Mouse (Mus musculus) brain, embryonic 14.5 days (tissue): ENCODE measurements around the gene Abcc3.

ENCODE experiments used
- CTCF ChIP-seq: fragments of 200-500 bp; IDR thresholded peaks from 2 replicates; pipeline ENCODE4 v1.5.1; 2012; ENCODE audit warnings: inconsistent platforms, mild to moderate bottlenecking, moderate library complexity, borderline replicate concordance; ENCODE audit not compliant: insufficient read depth, insufficient read length; ENCODE audit errors: extremely low read depth
- POLR2A ChIP-seq: fragments of 200-500 bp; IDR thresholded peaks from 2 replicates; pipeline ENCODE4 v1.6.1; 2012; ENCODE audit warnings: mild to moderate bottlenecking, inconsistent platforms, borderline replicate concordance; ENCODE audit not compliant: poor library complexity, insufficient read depth, insufficient read length, severe bottlenecking; ENCODE audit errors: extremely low read depth

DNA sequence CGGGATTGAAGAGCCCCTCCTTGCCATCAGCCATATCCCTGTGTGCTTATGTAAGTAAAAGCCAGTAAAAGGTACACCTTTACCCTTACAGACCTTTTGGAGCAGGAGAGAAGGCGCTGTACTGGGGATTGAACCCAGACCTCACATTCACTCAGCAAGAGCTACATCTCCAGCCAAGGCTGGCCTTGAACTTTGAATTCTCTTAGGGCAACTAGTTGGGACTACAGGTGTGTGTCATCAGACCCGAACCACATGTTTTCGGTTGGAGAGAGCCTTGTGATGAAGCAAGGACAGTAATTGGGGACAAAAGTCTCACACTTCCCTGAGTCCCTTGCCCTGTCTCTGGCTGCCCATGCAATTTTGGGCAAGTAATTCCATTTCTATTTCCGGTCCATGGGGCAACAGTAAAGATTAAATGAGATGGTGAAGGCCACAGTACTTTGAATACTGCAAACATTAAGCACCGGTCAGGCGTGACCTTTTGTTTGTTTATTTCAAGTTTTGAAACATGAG is 45.7 kb downstream of the Abcc3 start:
- TF ChIP-seq CTCF (no peak), POLR2A (no peak)
